Mouse (Mus musculus): ENCODE measurements at regions not wholly inside any gene's neighbourhood (a gene's known extent, or its start where the extent isn't known, plus 50 kb on each side); places are given as distances from the start of the nearest gene placed in this dataset.

GRCm38 (mm10) chr5:64401737-64402136 lies 245.6 kb downstream of the Tbc1d1 start:
- no peak for DNase-seq (ENCODE audit: low spot score)

DNA sequence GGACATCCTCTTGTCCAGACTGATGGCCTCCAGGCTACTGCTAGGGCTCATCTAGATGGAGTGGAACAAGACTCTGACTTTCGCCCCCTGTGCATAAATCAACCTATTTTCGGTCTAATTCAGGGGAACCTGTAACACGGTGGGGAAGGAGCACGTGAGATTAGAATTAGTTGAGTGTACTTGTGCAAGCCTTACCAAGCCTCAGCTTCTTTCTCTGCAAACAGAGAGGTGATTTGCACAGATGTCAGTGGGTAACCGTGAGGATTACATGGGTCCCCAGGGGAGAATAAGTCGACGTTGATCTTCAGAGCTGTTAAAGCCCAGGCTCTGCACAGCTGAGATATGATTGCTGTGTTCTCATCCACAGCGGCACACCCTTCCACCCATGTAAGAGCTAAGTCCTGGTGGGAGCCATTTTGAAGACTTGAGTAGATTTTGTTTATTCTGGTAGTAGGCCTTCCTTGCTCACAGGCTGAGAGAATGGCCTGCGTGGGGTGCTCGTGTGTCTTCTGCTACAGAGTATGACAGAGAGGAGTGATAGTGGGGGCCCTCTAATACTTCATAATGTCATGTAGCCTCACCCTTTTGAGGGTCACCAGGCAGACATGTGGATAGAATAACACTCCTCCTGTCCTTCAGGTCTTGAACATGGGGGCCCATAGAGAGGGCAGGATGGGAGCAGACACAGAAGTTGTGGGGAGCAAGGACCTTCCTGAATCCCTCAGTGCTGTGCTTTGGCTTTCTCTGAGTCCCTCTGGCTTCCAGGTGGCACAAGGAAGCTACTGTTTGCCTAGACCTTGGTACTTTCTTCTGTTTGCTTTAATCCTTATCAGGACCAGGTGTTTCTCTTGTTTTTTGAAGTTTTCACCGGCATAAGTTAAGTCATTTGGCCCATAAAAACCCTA lies 247.2 kb downstream of the Tbc1d1 start:
- DNase-seq (ENCODE audit: low spot score) = no peak

GRCm38 (mm10) chr5:64403982-64404345 lies 247.9 kb downstream of the Tbc1d1 start:
- DNase-seq (ENCODE audit: low spot score) = no peak

DNA sequence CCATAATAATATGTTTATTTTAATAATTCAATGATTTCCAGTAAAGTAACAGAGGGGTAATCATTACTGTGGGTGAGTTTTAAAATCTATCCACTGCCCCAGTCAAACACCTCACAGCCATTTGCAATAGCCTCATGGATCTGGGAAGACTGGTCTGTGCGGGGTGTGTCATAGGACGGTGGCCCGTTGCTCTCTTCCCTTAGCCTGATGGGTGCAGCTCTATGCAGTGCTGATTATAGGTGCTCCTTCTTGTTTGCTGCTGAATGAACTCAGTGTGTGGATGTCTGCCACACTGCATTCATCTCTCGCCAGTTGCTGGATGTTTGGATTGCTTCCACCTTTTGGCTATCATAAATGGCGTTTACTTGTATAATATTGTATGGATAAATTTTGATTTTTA lies 248.4 kb downstream of the Tbc1d1 start:
- DNase-seq (ENCODE audit: low spot score) = no peak

DNA sequence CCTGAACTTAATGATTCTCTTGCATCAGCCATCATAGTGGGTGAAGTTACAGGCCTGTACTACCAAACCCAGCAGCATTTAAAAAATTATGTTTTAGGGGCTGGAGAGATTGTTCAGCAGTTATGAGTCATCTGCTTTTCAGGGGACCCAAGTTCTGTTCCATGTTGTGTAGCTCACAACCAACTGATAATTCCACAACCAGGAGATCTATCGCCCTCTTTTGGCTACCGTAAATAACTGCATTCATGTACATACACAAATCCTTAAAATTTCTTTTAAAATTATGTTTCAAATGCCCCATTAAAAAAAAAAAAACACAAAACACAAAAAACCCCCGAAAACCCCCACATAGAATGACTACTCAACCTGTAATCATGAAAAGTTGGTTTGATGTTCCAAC lies 252.8 kb downstream of the Tbc1d1 start:
- DNase-seq (ENCODE audit: low spot score) = no peak

DNA sequence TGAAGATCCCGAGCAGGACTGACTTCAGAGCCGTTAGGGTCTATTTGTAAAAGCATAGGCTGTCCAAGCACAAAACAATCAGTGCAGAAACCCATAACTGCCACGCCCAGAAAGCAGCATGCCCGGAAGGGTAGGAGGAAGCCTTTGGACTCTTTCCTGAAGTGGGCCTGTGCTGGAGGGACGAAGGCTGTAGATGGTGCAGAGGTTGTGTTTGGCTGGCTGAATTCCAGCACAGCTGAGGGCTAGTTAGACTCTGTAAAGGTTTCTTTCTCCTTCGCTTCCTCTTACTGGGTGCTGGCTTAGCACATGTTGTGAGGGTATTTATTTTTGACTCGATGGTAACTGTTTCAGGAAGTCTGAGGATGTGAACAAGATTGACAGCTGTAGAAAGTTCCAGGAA lies 254.5 kb downstream of the Tbc1d1 start:
- no peak for DNase-seq (ENCODE audit: low spot score)

DNA sequence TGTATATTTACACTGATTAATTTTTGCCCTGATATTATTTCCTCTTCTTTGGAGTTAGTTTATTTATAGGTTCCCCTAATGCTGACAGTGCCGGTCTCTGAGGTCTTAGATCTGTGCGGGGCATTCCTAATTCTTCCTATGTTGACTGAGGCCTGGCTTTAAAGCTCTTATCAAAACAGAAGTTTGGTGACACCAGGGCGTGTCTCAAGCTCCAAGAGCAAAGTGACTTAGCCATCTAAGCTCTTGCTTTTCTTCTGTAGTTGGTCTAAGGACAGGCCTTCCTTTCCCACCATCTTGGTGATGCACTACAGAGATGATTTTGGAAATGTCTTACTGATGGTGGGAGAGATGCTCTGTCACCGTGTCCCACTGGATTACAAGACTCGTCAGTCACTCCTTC lies 258.4 kb downstream of the Tbc1d1 start:
- no peak for DNase-seq (ENCODE audit: low spot score)

GRCm38 (mm10) chr5:64419395-64419794 lies 263.3 kb downstream of the Tbc1d1 start:
- no peak for DNase-seq (ENCODE audit: low spot score)

DNA sequence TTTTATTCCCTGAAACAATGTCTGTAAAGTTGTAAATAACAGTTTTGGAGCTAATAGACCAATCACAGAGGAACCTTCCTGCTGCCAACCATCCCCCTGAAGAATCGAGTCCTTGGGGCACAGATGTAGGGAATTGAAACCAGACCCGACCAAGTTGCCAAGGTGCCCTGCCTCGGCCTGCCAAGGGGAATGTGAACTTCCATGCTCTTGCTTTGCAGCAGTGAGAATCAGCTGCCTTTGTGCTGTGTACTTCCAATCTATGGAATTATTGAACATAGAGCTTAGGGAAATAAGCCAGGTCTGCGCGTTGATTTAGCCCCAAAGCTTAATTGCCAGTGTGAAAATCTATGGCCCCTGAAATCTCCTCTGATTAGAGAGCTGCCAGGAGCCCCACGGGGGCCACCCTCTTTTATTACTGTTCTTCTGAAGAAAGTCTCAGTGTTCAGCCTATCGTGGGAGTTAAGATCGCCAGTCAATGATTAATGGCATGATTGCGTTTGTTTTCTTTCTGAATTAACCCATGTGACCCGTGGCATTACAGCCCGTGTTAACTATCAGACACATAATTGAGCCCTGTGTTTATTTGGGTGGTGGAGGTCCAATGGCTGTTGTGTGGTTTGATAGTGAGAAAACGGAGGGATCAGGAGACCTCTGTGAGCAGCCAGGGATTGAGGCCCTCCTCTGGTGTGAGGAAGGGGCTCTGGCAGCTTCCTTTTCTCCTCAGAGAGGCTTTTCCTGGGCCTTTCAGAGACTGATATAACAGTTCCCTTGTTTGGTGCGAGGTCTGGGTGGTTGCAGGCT lies 266.9 kb downstream of the Tbc1d1 start:
- no peak for DNase-seq (ENCODE audit: low spot score)

DNA sequence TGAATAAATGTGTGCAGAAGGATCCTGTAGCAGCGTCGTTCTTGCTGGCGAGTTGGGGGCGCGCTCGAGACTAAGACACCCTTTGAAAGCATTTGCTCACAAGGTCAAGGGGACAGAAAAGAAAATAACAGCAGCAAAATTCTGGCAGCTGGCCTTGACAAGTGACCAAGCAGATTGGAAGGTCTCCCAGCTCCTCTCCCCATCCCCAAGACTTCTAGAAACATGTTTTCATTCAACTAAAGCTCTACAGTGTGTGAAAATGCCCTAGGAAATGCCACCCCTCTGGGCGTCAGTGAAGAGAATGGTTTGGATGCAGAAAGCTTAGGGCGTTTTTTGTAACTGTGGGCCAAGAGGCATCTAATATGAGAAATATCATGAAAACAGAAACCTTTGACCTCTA lies 272.7 kb downstream of the Tbc1d1 start:
- DNase-seq (ENCODE audit: low spot score) = no peak

GRCm38 (mm10) chr5:64430501-64430900 lies 274.4 kb downstream of the Tbc1d1 start:
- DNase-seq (ENCODE audit: low spot score) = no peak

DNA sequence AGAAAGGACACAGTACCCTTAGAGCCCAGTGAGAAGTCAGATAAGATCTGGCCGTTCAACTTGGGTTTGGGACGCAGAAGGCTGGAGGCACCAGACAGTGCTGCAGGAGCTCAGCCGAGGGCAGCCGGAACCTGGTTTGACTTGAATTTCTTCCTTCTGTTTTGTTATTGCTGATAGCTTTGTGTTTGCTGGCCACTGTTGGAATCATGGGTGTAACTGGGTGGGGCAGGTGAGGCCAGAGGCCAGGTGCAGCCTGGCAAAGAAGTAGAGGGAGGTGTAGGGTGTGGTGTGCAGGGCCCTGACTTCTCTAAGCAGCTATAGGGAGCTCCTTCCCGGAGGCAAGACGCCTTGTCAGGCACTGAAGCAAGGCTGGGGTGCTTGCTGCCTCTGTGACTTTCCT lies 275.5 kb downstream of the Tbc1d1 start:
- DNase-seq (ENCODE audit: low spot score) = no peak

DNA sequence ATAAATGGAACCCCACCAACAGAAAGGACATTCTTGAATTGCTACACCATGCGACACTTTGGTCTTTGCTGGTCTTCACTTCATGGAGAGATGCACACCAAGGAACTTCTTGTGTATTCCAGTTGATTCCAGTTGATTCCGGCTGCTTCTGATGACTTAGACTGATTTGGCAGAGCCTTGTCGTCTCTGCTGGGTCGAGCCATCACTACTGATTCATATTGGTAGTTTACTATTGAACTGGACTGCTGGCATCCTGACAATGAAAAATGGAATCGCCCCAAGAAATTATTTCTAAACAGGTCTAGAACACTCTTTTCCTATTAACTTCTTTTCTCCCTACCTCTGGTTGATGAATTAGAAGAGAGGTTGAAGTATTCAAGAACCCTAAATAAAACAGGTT lies 277.7 kb downstream of the Tbc1d1 start:
- no peak for DNase-seq (ENCODE audit: low spot score)

DNA sequence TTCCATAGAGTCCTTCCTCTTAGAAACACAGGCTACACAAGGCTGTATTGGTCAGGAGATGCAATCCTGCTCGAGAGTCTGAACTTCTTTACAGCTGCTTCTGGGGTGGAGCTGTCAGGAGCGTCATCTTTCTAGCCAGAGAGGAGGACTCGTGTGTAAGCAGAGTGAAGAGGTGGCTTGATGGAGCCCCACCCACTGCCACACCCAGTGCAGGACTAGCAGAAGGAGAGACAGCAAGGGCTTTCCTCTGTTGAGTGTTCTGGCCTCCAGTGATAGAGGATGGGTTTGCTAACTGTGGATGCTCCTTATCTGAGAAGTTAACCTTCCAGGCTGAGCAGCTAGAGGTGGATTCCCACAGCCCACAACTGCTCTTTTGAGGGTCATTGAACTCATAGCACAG lies 279.4 kb downstream of the Tbc1d1 start:
- DNase-seq (ENCODE audit: low spot score) = no peak

DNA sequence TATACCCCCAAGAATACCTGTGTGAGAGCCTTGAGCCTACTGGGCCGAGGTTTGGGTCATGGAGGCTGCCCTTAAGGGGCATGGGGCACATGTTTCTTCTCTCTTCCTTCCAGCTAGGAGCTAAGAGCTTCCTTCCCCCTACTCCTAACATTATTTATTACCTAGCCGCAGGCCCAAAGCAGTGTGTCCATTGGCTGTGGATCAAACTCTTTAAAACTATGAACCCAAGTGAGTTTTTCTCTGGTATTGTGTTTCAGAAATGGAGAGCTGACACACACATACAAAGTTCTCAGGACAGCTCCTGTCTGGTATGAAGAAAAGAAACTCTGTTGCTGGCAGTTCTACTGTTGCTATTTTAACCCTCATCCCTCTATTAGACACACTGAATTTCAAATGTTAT lies 279.9 kb downstream of the Tbc1d1 start:
- DNase-seq (ENCODE audit: low spot score) = no peak

DNA sequence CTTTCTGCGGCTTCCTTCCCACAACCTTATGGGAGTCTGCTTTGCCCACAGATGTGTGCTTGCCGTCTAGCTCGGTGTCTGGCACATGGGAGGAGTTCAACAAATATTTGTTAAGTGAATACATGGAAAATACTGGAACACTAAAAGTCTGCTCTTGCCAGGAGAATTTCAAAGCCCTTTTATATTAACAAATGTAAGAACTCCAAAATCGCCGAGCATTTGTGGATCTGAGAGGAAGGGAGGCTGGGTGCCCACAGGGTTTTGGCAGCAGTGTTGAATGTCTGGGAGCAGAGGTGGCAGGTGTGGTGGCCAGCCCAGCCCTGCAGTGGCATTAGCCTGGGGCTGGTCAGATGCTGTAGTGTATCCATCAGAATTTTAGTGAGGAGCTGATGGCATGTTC lies 281.6 kb downstream of the Tbc1d1 start:
- DNase-seq (ENCODE audit: low spot score) = no peak

- no peak for DNase-seq (ENCODE audit: low spot score)
Observed at GRCm38 (mm10) chr5:64438446-64439134, 282.5 kb downstream of the Tbc1d1 start.

DNA sequence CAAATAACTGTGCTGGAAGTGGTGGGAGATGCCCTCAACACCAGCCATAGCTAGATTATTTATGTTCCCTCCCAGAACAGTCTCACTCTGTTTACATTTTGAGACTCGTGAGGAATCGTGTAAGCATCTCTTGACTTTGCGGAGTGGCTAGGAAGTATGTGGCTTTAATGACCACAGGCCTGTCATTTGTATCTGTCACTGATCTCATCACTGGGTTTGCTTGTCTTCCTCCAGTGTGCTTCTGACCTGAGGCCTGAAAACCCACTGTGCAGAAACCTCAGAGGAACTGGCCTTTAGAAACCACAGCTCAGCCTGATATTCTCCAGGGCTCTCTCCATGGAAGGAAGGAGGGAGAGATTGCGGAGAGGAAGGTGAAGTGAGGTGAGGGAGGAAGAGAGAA lies 291.7 kb downstream of the Tbc1d1 start:
- no peak for DNase-seq (ENCODE audit: low spot score)

GRCm38 (mm10) chr5:64452668-64453334 lies 296.7 kb downstream of the Tbc1d1 start:
- no peak for DNase-seq (ENCODE audit: low spot score)

DNA sequence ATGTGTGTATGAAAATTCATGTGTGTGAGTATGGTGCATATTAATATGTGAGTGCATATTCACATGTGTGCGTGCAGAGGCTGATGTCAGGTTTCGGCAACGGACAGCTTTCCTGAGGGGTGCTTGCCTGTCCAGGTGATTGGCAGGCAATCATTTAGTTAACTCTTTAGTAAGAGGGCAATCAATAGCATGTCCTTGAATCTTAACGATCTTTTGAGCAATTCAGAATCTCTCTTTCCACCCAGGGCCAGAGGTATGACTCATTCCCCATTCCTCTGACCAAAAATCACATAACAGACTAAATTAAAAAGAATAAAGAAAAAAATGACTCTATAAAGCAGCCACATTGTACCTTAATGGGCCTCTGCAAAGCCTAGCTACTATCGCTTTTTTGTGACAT lies 303.7 kb downstream of the Tbc1d1 start:
- DNase-seq (ENCODE audit: low spot score) = no peak

- no peak for DNase-seq (ENCODE audit: low spot score)
Observed at GRCm38 (mm10) chr5:64460891-64461290, 304.8 kb downstream of the Tbc1d1 start.

DNA sequence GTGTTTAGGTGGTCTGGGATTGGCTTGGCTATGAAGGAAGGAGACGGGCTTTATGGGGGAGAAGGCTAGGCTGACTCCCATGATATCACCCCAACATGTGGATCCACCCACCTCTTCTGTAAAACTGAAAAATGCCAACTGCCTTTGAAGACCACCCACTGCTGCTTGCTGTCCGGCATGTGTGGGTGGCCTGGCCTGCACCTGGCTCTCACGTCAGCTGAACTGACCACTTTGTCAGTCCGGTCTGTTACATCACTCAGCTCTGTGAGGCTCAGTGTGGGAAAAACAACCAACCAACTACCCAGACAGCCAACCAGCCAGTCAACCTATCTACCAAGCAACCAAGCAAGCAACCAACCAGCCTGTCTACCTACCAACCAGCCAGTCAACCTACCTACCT lies 305.5 kb downstream of the Tbc1d1 start:
- no peak for DNase-seq (ENCODE audit: low spot score)
